Mouse (Mus musculus): ENCODE data around the gene Rab30. TPM values are rescaled to one million over a fixed set of nuclear protein-coding genes. Genes with fewer than 3 reads are reported as not detected.

Gene Rab30
- polyA plus RNA-seq, 2 experiments: 1.9 to 6.8 TPM

- Histone ChIP-seq H3K9me3 (ENCODE audit: control insufficient read depth, low read length) (no peaks in the 10 kb centered on the region), H3K36me3 (replicated peaks; ENCODE audit: control insufficient read depth, insufficient read depth, low read depth) (no peaks in the 10 kb centered on the region), H3K4me1 (replicated peaks; ENCODE audit: control insufficient read depth in 2 of 2, insufficient read depth in 2 of 2, low read length in 1 of 2) (no peaks in the 10 kb centered on the region), H3K9ac (replicated peaks) (no peak overlapping the region), H3K4me3 (ENCODE audit: insufficient read depth in 1 of 2, low read depth in 2 of 2, low read length in 2 of 2) (no peak overlapping the region), H3K27me3 (ENCODE audit: control insufficient read depth, insufficient read depth, low read length) (no peaks in the 10 kb centered on the region), H3K4me2 (ENCODE audit: low read depth) (no peak overlapping the region), H3K27ac (no peak overlapping the region)
- TF ChIP-seq CTCF (IDR thresholded peaks at IDR 0.05; ENCODE audit: low read depth) (no peak), EP300 (IDR thresholded peaks at IDR 0.05; ENCODE audit: low read depth) (no peak)
- no peak for DNase-seq (ENCODE audit: low read depth in 3 of 3, low spot score in 3 of 3)
- 70% methylated on average over 10 of the region's 10 CpGs for WGBS (ENCODE audit: insufficient replicate concordance)
- no peak for ATAC-seq (ENCODE audit: insufficient read depth)
Measured at GRCm38 (mm10) chr7:92799665-92800595, 58.5 kb downstream of the Rab30 start.

GRCm38 (mm10) chr7:92802158-92802557 lies 60.8 kb downstream of the Rab30 start:
- ATAC-seq (ENCODE audit: insufficient read depth) (no peak), DNase-seq (ENCODE audit: low read depth in 3 of 3, low spot score in 3 of 3) (no peak)
- Histone ChIP-seq H3K27ac (no peak overlapping the region), H3K4me3 (ENCODE audit: insufficient read depth in 1 of 2, low read depth in 2 of 2, low read length in 2 of 2) (no peak overlapping the region), H3K9me3 (ENCODE audit: control insufficient read depth, low read length) (no peaks in the 10 kb centered on the region), H3K4me2 (ENCODE audit: low read depth) (no peak overlapping the region), H3K36me3 (replicated peaks; ENCODE audit: control insufficient read depth, insufficient read depth, low read depth) (no peaks in the 10 kb centered on the region), H3K4me1 (replicated peaks; ENCODE audit: control insufficient read depth in 2 of 2, insufficient read depth in 2 of 2, low read length in 1 of 2) (no peaks in the 10 kb centered on the region), H3K9ac (replicated peaks) (no peak overlapping the region), H3K27me3 (ENCODE audit: control insufficient read depth, insufficient read depth, low read length) (no peaks in the 10 kb centered on the region)
- 55% methylated on average over 4 of the region's 4 CpGs for WGBS (ENCODE audit: insufficient replicate concordance)
- TF ChIP-seq EP300 (IDR thresholded peaks at IDR 0.05; ENCODE audit: low read depth) (no peak), CTCF (IDR thresholded peaks at IDR 0.05; ENCODE audit: low read depth) (no peak)

- Histone ChIP-seq H3K4me1 (replicated peaks; ENCODE audit: control insufficient read depth in 2 of 2, insufficient read depth in 2 of 2, low read length in 1 of 2) (no peaks in the 10 kb centered on the region), H3K27ac (no peak overlapping the region), H3K4me2 (ENCODE audit: low read depth) (no peak overlapping the region), H3K36me3 (replicated peaks; ENCODE audit: control insufficient read depth, insufficient read depth, low read depth) (no peaks in the 10 kb centered on the region), H3K27me3 (ENCODE audit: control insufficient read depth, insufficient read depth, low read length) (no peaks in the 10 kb centered on the region), H3K4me3 (ENCODE audit: insufficient read depth in 1 of 2, low read depth in 2 of 2, low read length in 2 of 2) (no peak overlapping the region), H3K9me3 (ENCODE audit: control insufficient read depth, low read length) (no peaks in the 10 kb centered on the region), H3K9ac (replicated peaks) (no peak overlapping the region)
- 38% methylated on average over 1 of the region's 1 CpGs for WGBS (ENCODE audit: insufficient replicate concordance)
- ATAC-seq (ENCODE audit: insufficient read depth): no peak
- TF ChIP-seq CTCF (IDR thresholded peaks at IDR 0.05; ENCODE audit: low read depth) (no peak), EP300 (IDR thresholded peaks at IDR 0.05; ENCODE audit: low read depth) (no peak)
- no peak for DNase-seq (ENCODE audit: low read depth in 3 of 3, low spot score in 3 of 3)
Measured at GRCm38 (mm10) chr7:92803191-92803590, 61.8 kb downstream of the Rab30 start.

- 71% methylated on average over 9 of the region's 9 CpGs for WGBS (ENCODE audit: insufficient replicate concordance)
Measured at GRCm38 (mm10) chr7:92804919-92805668, 63.7 kb downstream of the Rab30 start.

More at GRCm38 (mm10) chr7:92804919-92805668, 63.7 kb downstream of the Rab30 start:
- ATAC-seq (ENCODE audit: insufficient read depth) (no peak), DNase-seq (ENCODE audit: low read depth in 3 of 3, low spot score in 3 of 3) (no peak)
- Histone ChIP-seq H3K4me3 (ENCODE audit: insufficient read depth in 1 of 2, low read depth in 2 of 2, low read length in 2 of 2) (no peak overlapping the region), H3K27ac (no peak overlapping the region), H3K4me2 (ENCODE audit: low read depth) (no peak overlapping the region), H3K9me3 (ENCODE audit: control insufficient read depth, low read length) (no peaks in the 10 kb centered on the region), H3K4me1 (replicated peaks; ENCODE audit: control insufficient read depth in 2 of 2, insufficient read depth in 2 of 2, low read length in 1 of 2) (no peaks in the 10 kb centered on the region), H3K27me3 (ENCODE audit: control insufficient read depth, insufficient read depth, low read length) (no peaks in the 10 kb centered on the region), H3K9ac (replicated peaks) (no peak overlapping the region), H3K36me3 (replicated peaks; ENCODE audit: control insufficient read depth, insufficient read depth, low read depth) (no peaks in the 10 kb centered on the region)
- TF ChIP-seq CTCF (IDR thresholded peaks at IDR 0.05; ENCODE audit: low read depth): no peak
- no peak for TF ChIP-seq EP300 (IDR thresholded peaks at IDR 0.05; ENCODE audit: low read depth)

Measured in liver, embryonic 14.5 days (tissue).